Mouse (Mus musculus) limb, embryonic 15.5 days (tissue): ENCODE data around the gene Itpr1. TPM values are rescaled to one million over a fixed set of nuclear protein-coding genes. Genes with fewer than 3 reads are reported as not detected.

ENCODE experiments used
- ATAC-seq: fragments of 200-750 bp; cut with Nextera tagmentation; 2 replicates; pipeline ENCODE4 v1.8.0; 2017; ENCODE audit warnings: low read depth, moderate TSS enrichment; ENCODE audit not compliant: insufficient number of reproducible peaks, low FRiP score, low TSS enrichment
- H3K27ac ChIP-seq: fragments of 300-500 bp; sonication (generic); 2 replicates; pipeline ENCODE4 v1.5.1; 2015; ENCODE audit warnings: moderate library complexity, mild to moderate bottlenecking, inconsistent platforms
- H3K27me3 ChIP-seq: fragments of 300-500 bp; sonication (generic); 2 replicates; pipeline ENCODE4 v1.6.1; 2015; ENCODE audit warnings: inconsistent platforms
- H3K36me3 ChIP-seq: fragments of 300-500 bp; sonication (generic); 2 replicates; pipeline ENCODE4 v1.6.1; 2015; ENCODE audit warnings: inconsistent platforms
- H3K4me1 ChIP-seq: fragments of 300-500 bp; sonication (generic); 2 replicates; pipeline ENCODE4 v1.6.1; 2015; ENCODE audit warnings: inconsistent platforms
- H3K4me2 ChIP-seq: fragments of 300-500 bp; sonication (generic); 2 replicates; pipeline ENCODE4 v1.6.1; 2015; ENCODE audit warnings: mild to moderate bottlenecking, inconsistent platforms
- H3K4me3 ChIP-seq: fragments of 300-500 bp; sonication (generic); 2 replicates; pipeline ENCODE4 v1.5.1; 2015; ENCODE audit warnings: mild to moderate bottlenecking, inconsistent platforms
- H3K9ac ChIP-seq: fragments of 300-500 bp; sonication (generic); 2 replicates; pipeline ENCODE4 v1.6.1; 2015; ENCODE audit warnings: inconsistent platforms
- H3K9me3 ChIP-seq: fragments of 300-500 bp; sonication (generic); 2 replicates; pipeline ENCODE4 v1.6.1; 2016; ENCODE audit warnings: inconsistent platforms
- WGBS: fragments of 180-500 bp; shearing (Covaris S2); methylation state at CpG from one replicate; pipeline ENCODE4 v1.1.7; 2015; 5-methylcytosine and 5-hydroxymethylcytosine counted together
- polyA plus RNA-seq: library from polyadenylated mRNA; unstranded; fragments of >200 nt; fragmentation: Nextera tagmentation; extraction: Ambion mirVana; gene quantifications from 2 replicates; pipeline ENCODE4 v1.2.1, GENCODE M21; 2015

Itpr1 gene
- polyA plus RNA-seq, 1 experiment from 2014 or later: 9.0 TPM

GRCm38 (mm10) chr6:108216832-108217231, 3.9 kb downstream of the Itpr1 start:
- Histone ChIP-seq H3K27me3 (no peaks in the 10 kb centered on the region), H3K4me2 (no peak overlapping the region), H3K27ac (no peak overlapping the region), H3K9me3 (no peaks in the 10 kb centered on the region), H3K4me1 (peaks cover 10% of the 10 kb centered on the region), H3K4me3 (no peak overlapping the region), H3K36me3 (no peaks in the 10 kb centered on the region), H3K9ac (no peak overlapping the region)
- WGBS: 92% methylated on average over 8 of the region's 8 CpGs
- ATAC-seq: no peak

GRCm38 (mm10) chr6:108217987-108218386, 5.1 kb downstream of the Itpr1 start:
- WGBS: 86% methylated on average over 3 of the region's 3 CpGs

GRCm38 (mm10) chr6:108222435-108222834, 9.5 kb downstream of the Itpr1 start:
- no peaks in the 10 kb centered on the region for H3K27me3 ChIP-seq
- H3K4me2 ChIP-seq: no peak overlapping the region
- H3K36me3 ChIP-seq: no peaks in the 10 kb centered on the region
- H3K27ac ChIP-seq: no peak overlapping the region
- no peaks in the 10 kb centered on the region for H3K4me1 ChIP-seq
- H3K9me3 ChIP-seq: no peaks in the 10 kb centered on the region
- no peak overlapping the region for H3K9ac ChIP-seq
- no peak for ATAC-seq
- WGBS: 54% methylated on average over 5 of the region's 5 CpGs
- H3K4me3 ChIP-seq: no peak overlapping the region

More at GRCm38 (mm10) chr6:108217987-108218386, 5.1 kb downstream of the Itpr1 start:
- no peak overlapping the region for H3K4me3 ChIP-seq
- ATAC-seq: no peak
- no peaks in the 10 kb centered on the region for H3K36me3 ChIP-seq
- no peak overlapping the region for H3K4me2 ChIP-seq
- H3K9ac ChIP-seq: no peak overlapping the region
- H3K27me3 ChIP-seq: no peaks in the 10 kb centered on the region
- peaks cover 7% of the 10 kb centered on the region; the same call in 1 of the 2 replicates for H3K4me1 ChIP-seq
- no peak overlapping the region for H3K27ac ChIP-seq
- no peaks in the 10 kb centered on the region for H3K9me3 ChIP-seq

- Histone ChIP-seq H3K4me3 (no peak overlapping the region), H3K4me1 (no peaks in the 10 kb centered on the region), H3K27ac (no peak overlapping the region), H3K36me3 (no peaks in the 10 kb centered on the region), H3K9ac (no peak overlapping the region), H3K27me3 (no peaks in the 10 kb centered on the region), H3K9me3 (no peaks in the 10 kb centered on the region), H3K4me2 (no peak overlapping the region)
- WGBS: 89% methylated on average over 5 of the region's 5 CpGs
- no peak for ATAC-seq
These were observed 10.0 kb downstream of the Itpr1 start for GRCm38 (mm10) chr6:108222875-108223274.

GRCm38 (mm10) chr6:108224361-108224760, 11.5 kb downstream of the Itpr1 start:
- Histone ChIP-seq H3K9me3 (no peaks in the 10 kb centered on the region), H3K27ac (no peak overlapping the region), H3K9ac (no peak overlapping the region), H3K4me1 (no peaks in the 10 kb centered on the region), H3K4me3 (no peak overlapping the region), H3K27me3 (no peaks in the 10 kb centered on the region), H3K4me2 (no peak overlapping the region), H3K36me3 (no peaks in the 10 kb centered on the region)
- ATAC-seq: no peak
- WGBS: 82% methylated on average over 4 of the region's 4 CpGs

- ATAC-seq: no peak
- WGBS: 85% methylated on average over 2 of the region's 2 CpGs
- no peaks in the 10 kb centered on the region for H3K27me3 ChIP-seq
- no peak overlapping the region for H3K4me2 ChIP-seq
- H3K9ac ChIP-seq: no peak overlapping the region
- no peaks in the 10 kb centered on the region for H3K9me3 ChIP-seq
- no peaks in the 10 kb centered on the region for H3K36me3 ChIP-seq
- H3K4me3 ChIP-seq: no peak overlapping the region
- no peaks in the 10 kb centered on the region for H3K4me1 ChIP-seq
- H3K27ac ChIP-seq: no peak overlapping the region
These were observed 12.1 kb downstream of the Itpr1 start for GRCm38 (mm10) chr6:108225027-108225426.

GRCm38 (mm10) chr6:108226230-108226629, 13.3 kb downstream of the Itpr1 start:
- no peaks in the 10 kb centered on the region for H3K27me3 ChIP-seq
- no peak overlapping the region for H3K27ac ChIP-seq
- H3K4me2 ChIP-seq: no peak overlapping the region
- H3K4me3 ChIP-seq: no peak overlapping the region
- H3K4me1 ChIP-seq: no peaks in the 10 kb centered on the region
- no peak overlapping the region for H3K9ac ChIP-seq
- whole genome bisulfite sequencing: 38% methylated on average over 7 of the region's 7 CpGs
- H3K36me3 ChIP-seq: no peaks in the 10 kb centered on the region
- no peaks in the 10 kb centered on the region for H3K9me3 ChIP-seq
- no peak for ATAC-seq

GRCm38 (mm10) chr6:108227461-108227860, 14.6 kb downstream of the Itpr1 start:
- 87% methylated on average over 6 of the region's 6 CpGs for WGBS
- Histone ChIP-seq H3K27ac (no peak overlapping the region), H3K27me3 (no peaks in the 10 kb centered on the region), H3K4me2 (no peak overlapping the region), H3K9ac (no peak overlapping the region), H3K9me3 (no peaks in the 10 kb centered on the region), H3K4me3 (no peak overlapping the region), H3K4me1 (no peaks in the 10 kb centered on the region), H3K36me3 (no peaks in the 10 kb centered on the region)
- ATAC-seq: no peak

GRCm38 (mm10) chr6:108228048-108228447, 15.2 kb downstream of the Itpr1 start:
- H3K36me3 ChIP-seq: no peaks in the 10 kb centered on the region
- 47% methylated on average over 6 of the region's 6 CpGs for WGBS
- H3K4me2 ChIP-seq: no peak overlapping the region
- H3K4me3 ChIP-seq: no peak overlapping the region
- H3K9ac ChIP-seq: no peak overlapping the region
- ATAC-seq: no peak
- H3K27ac ChIP-seq: no peak overlapping the region
- H3K4me1 ChIP-seq: no peaks in the 10 kb centered on the region
- no peaks in the 10 kb centered on the region for H3K9me3 ChIP-seq
- H3K27me3 ChIP-seq: no peaks in the 10 kb centered on the region

- H3K9ac ChIP-seq: no peak overlapping the region
- ATAC-seq: no peak
- no peak overlapping the region for H3K4me3 ChIP-seq
- H3K4me2 ChIP-seq: no peak overlapping the region
- no peaks in the 10 kb centered on the region for H3K9me3 ChIP-seq
- no peak overlapping the region for H3K27ac ChIP-seq
- no peaks in the 10 kb centered on the region for H3K36me3 ChIP-seq
- H3K4me1 ChIP-seq: no peaks in the 10 kb centered on the region
- H3K27me3 ChIP-seq: no peaks in the 10 kb centered on the region
- 18% methylated on average over 2 of the region's 2 CpGs for WGBS
These were observed 15.7 kb downstream of the Itpr1 start for GRCm38 (mm10) chr6:108228601-108229000.

GRCm38 (mm10) chr6:108230608-108231007, 17.7 kb downstream of the Itpr1 start:
- Histone ChIP-seq H3K9ac (no peak overlapping the region), H3K36me3 (no peaks in the 10 kb centered on the region), H3K9me3 (no peaks in the 10 kb centered on the region), H3K27me3 (no peaks in the 10 kb centered on the region), H3K27ac (no peak overlapping the region), H3K4me2 (no peak overlapping the region), H3K4me1 (peaks cover 3% of the 10 kb centered on the region), H3K4me3 (no peak overlapping the region)
- ATAC-seq: no peak
- WGBS: 87% methylated on average over 3 of the region's 3 CpGs

- 75% methylated on average over 11 of the region's 11 CpGs for WGBS
- ATAC-seq: no peak
- no peaks in the 10 kb centered on the region for H3K9me3 ChIP-seq
These were observed 19.2 kb downstream of the Itpr1 start for GRCm38 (mm10) chr6:108231892-108232710.

More at GRCm38 (mm10) chr6:108231892-108232710, 19.2 kb downstream of the Itpr1 start:
- Histone ChIP-seq H3K27me3 (no peaks in the 10 kb centered on the region), H3K4me1 (peaks cover 17% of the 10 kb centered on the region), H3K27ac (no peak overlapping the region), H3K4me3 (no peak overlapping the region), H3K36me3 (no peaks in the 10 kb centered on the region), H3K4me2 (no peak overlapping the region), H3K9ac (no peak overlapping the region)
